Mouse (Mus musculus): ENCODE results near the gene Nhlrc4. TPM values are rescaled to one million over a fixed set of nuclear protein-coding genes. Genes with fewer than 3 reads are reported as not detected.

Nhlrc4 gene
- polyA plus RNA-seq, 1 experiment from 2014 or later, result 0.27 TPM

- H3K27ac ChIP-seq (replicated peaks; ENCODE audit: low read depth, low read length), result no peak overlapping the region
- peaks cover 22% of the 10 kb centered on the region for H3K27me3 ChIP-seq (ENCODE audit: control insufficient read depth, insufficient read depth, low read length)
- H3K4me3 ChIP-seq (ENCODE audit: low read depth, low read length), result no peak overlapping the region
- H3K9ac ChIP-seq (ENCODE audit: low read length), result no peak overlapping the region
- DNase-seq (ENCODE audit: low spot score) (no peak), ATAC-seq (ENCODE audit: insufficient number of reproducible peaks, low FRiP score, low TSS enrichment, low read depth) (no peak)
- peaks cover 6% of the 10 kb centered on the region for H3K4me1 ChIP-seq (ENCODE audit: control insufficient read depth, insufficient read depth, low read length)
- no peaks in the 10 kb centered on the region for H3K9me3 ChIP-seq (ENCODE audit: control insufficient read depth, low read length)
- 90% methylated on average over 8 of the region's 8 CpGs for WGBS
- H3K36me3 ChIP-seq (ENCODE audit: control insufficient read depth, insufficient read depth, low read length), result no peaks in the 10 kb centered on the region
- peak overlapping the region; percentile 10; the same call in 1 of the 2 replicates for H3K4me2 ChIP-seq (ENCODE audit: low read depth, severe bottlenecking)
Measured at GRCm38 (mm10) chr17:25946891-25947290, 2.1 kb upstream of the Nhlrc4 start.

GRCm38 (mm10) chr17:25946349-25946748 lies 1.6 kb upstream of the Nhlrc4 start:
- DNase-seq (ENCODE audit: low spot score) (no peak), ATAC-seq (ENCODE audit: insufficient number of reproducible peaks, low FRiP score, low TSS enrichment, low read depth) (no peak)
- 0 out of 2 replicates have a peak, but pooled peaks cover 3% of the 10 kb centered on the region for H3K4me1 ChIP-seq (ENCODE audit: control insufficient read depth, insufficient read depth, low read length)
- H3K4me2 ChIP-seq (ENCODE audit: low read depth, severe bottlenecking), result peak overlapping the region; percentile 10; the same call in 1 of the 2 replicates
- H3K9me3 ChIP-seq (ENCODE audit: control insufficient read depth, low read length), result no peaks in the 10 kb centered on the region
- no peak overlapping the region for H3K4me3 ChIP-seq (ENCODE audit: low read depth, low read length)
- H3K9ac ChIP-seq (ENCODE audit: low read length), result no peak overlapping the region
- no peaks in the 10 kb centered on the region for H3K36me3 ChIP-seq (ENCODE audit: control insufficient read depth, insufficient read depth, low read length)
- no peak overlapping the region; the same call in 1 of the 2 replicates for H3K27ac ChIP-seq (replicated peaks; ENCODE audit: low read depth, low read length)
- WGBS, result 78% methylated on average over 7 of the region's 7 CpGs
- H3K27me3 ChIP-seq (ENCODE audit: control insufficient read depth, insufficient read depth, low read length), result peaks cover 17% of the 10 kb centered on the region

- no peak for ATAC-seq (ENCODE audit: insufficient number of reproducible peaks, low FRiP score, low TSS enrichment, low read depth)
- H3K27me3 ChIP-seq (ENCODE audit: control insufficient read depth, insufficient read depth, low read length), result peaks cover 10% of the 10 kb centered on the region
- DNase-seq (ENCODE audit: low spot score), result no peak
- no peak overlapping the region for H3K4me2 ChIP-seq (ENCODE audit: low read depth, severe bottlenecking)
- WGBS, result 73% methylated on average over 9 of the region's 9 CpGs
- no peaks in the 10 kb centered on the region for H3K36me3 ChIP-seq (ENCODE audit: control insufficient read depth, insufficient read depth, low read length)
- peaks cover 8% of the 10 kb centered on the region for H3K4me1 ChIP-seq (ENCODE audit: control insufficient read depth, insufficient read depth, low read length)
- no peak overlapping the region for H3K4me3 ChIP-seq (ENCODE audit: low read depth, low read length)
- no peak overlapping the region; the same call in 1 of the 2 replicates for H3K27ac ChIP-seq (replicated peaks; ENCODE audit: low read depth, low read length)
- H3K9ac ChIP-seq (ENCODE audit: low read length), result no peak overlapping the region
- H3K9me3 ChIP-seq (ENCODE audit: control insufficient read depth, low read length), result no peaks in the 10 kb centered on the region
Measured at GRCm38 (mm10) chr17:25945517-25946155, 875 bp upstream of the Nhlrc4 start.

- no peaks in the 10 kb centered on the region for H3K27me3 ChIP-seq (ENCODE audit: control insufficient read depth, insufficient read depth, low read length)
- 75% methylated on average over 9 of the region's 9 CpGs for WGBS
- H3K4me1 ChIP-seq (ENCODE audit: control insufficient read depth, insufficient read depth, low read length), result peaks cover 11% of the 10 kb centered on the region
- H3K27ac ChIP-seq (replicated peaks; ENCODE audit: low read depth, low read length), result no peak overlapping the region
- no peak for ATAC-seq (ENCODE audit: insufficient number of reproducible peaks, low FRiP score, low TSS enrichment, low read depth)
- no peak overlapping the region for H3K9ac ChIP-seq (ENCODE audit: low read length)
- no peak overlapping the region for H3K4me3 ChIP-seq (ENCODE audit: low read depth, low read length)
- no peaks in the 10 kb centered on the region for H3K9me3 ChIP-seq (ENCODE audit: control insufficient read depth, low read length)
- no peak overlapping the region; the same call in 1 of the 2 replicates for H3K4me2 ChIP-seq (ENCODE audit: low read depth, severe bottlenecking)
- peaks cover 3% of the 10 kb centered on the region; the same call in 1 of the 2 replicates for H3K36me3 ChIP-seq (ENCODE audit: control insufficient read depth, insufficient read depth, low read length)
- DNase-seq (ENCODE audit: low spot score), result no peak
Measured at GRCm38 (mm10) chr17:25943769-25944168, 992 bp downstream of the Nhlrc4 start.

- Histone ChIP-seq H3K4me2 (ENCODE audit: low read depth, severe bottlenecking) (no peak overlapping the region), H3K9me3 (ENCODE audit: control insufficient read depth, low read length) (no peaks in the 10 kb centered on the region), H3K4me3 (ENCODE audit: low read depth, low read length) (no peak overlapping the region), H3K27me3 (ENCODE audit: control insufficient read depth, insufficient read depth, low read length) (no peaks in the 10 kb centered on the region), H3K4me1 (ENCODE audit: control insufficient read depth, insufficient read depth, low read length) (peaks cover 11% of the 10 kb centered on the region), H3K9ac (ENCODE audit: low read length) (no peak overlapping the region), H3K36me3 (ENCODE audit: control insufficient read depth, insufficient read depth, low read length) (peaks cover 3% of the 10 kb centered on the region; the same call in 1 of the 2 replicates), H3K27ac (replicated peaks; ENCODE audit: low read depth, low read length) (no peak overlapping the region)
- DNase-seq (ENCODE audit: low spot score) (no peak), ATAC-seq (ENCODE audit: insufficient number of reproducible peaks, low FRiP score, low TSS enrichment, low read depth) (no peak)
- 82% methylated on average over 3 of the region's 3 CpGs for WGBS
Measured at GRCm38 (mm10) chr17:25943221-25943620, 1.5 kb downstream of the Nhlrc4 start.

GRCm38 (mm10) chr17:25942597-25943151 lies 2.1 kb downstream of the Nhlrc4 start:
- no peaks in the 10 kb centered on the region for H3K27me3 ChIP-seq (ENCODE audit: control insufficient read depth, insufficient read depth, low read length)
- H3K4me2 ChIP-seq (ENCODE audit: low read depth, severe bottlenecking), result peak overlapping the region; percentile 69; the same call in 1 of the 2 replicates
- H3K9ac ChIP-seq (ENCODE audit: low read length), result no peak overlapping the region
- ATAC-seq (ENCODE audit: insufficient number of reproducible peaks, low FRiP score, low TSS enrichment, low read depth) (no peak; the same call in 1 of the 2 replicates), DNase-seq (ENCODE audit: low spot score) (no peak)
- H3K4me3 ChIP-seq (ENCODE audit: low read depth, low read length), result no peak overlapping the region; the same call in 1 of the 2 replicates
- no peaks in the 10 kb centered on the region for H3K9me3 ChIP-seq (ENCODE audit: control insufficient read depth, low read length)
- WGBS, result 85% methylated on average over 2 of the region's 2 CpGs
- H3K27ac ChIP-seq (replicated peaks; ENCODE audit: low read depth, low read length), result no peak overlapping the region
- peaks cover 3% of the 10 kb centered on the region; the same call in 1 of the 2 replicates for H3K36me3 ChIP-seq (ENCODE audit: control insufficient read depth, insufficient read depth, low read length)
- peaks cover 11% of the 10 kb centered on the region for H3K4me1 ChIP-seq (ENCODE audit: control insufficient read depth, insufficient read depth, low read length)

- WGBS, result 3% methylated on average over 53 of the region's 54 CpGs
- peak; percentile 86 for DNase-seq (ENCODE audit: low spot score)
Measured at GRCm38 (mm10) chr17:25941511-25942241, 3.1 kb downstream of the Nhlrc4 start.

GRCm38 (mm10) chr17:25934526-25934925 lies 10.2 kb downstream of the Nhlrc4 start:
- ATAC-seq (ENCODE audit: insufficient number of reproducible peaks, low FRiP score, low TSS enrichment, low read depth) (no peak), DNase-seq (ENCODE audit: low spot score) (no peak)
- Histone ChIP-seq H3K4me1 (ENCODE audit: control insufficient read depth, insufficient read depth, low read length) (no peaks in the 10 kb centered on the region), H3K4me2 (ENCODE audit: low read depth, severe bottlenecking) (no peak overlapping the region), H3K9ac (ENCODE audit: low read length) (no peak overlapping the region), H3K9me3 (ENCODE audit: control insufficient read depth, low read length) (no peaks in the 10 kb centered on the region), H3K36me3 (ENCODE audit: control insufficient read depth, insufficient read depth, low read length) (peaks cover 31% of the 10 kb centered on the region), H3K4me3 (ENCODE audit: low read depth, low read length) (no peak overlapping the region), H3K27ac (replicated peaks; ENCODE audit: low read depth, low read length) (no peak overlapping the region), H3K27me3 (ENCODE audit: control insufficient read depth, insufficient read depth, low read length) (no peaks in the 10 kb centered on the region)
- WGBS, result 80% methylated on average over 1 of the region's 1 CpGs

More at GRCm38 (mm10) chr17:25941511-25942241, 3.1 kb downstream of the Nhlrc4 start:
- Histone ChIP-seq H3K4me2 (ENCODE audit: low read depth, severe bottlenecking) (peak overlapping the region; percentile 69), H3K4me3 (ENCODE audit: low read depth, low read length) (peak overlapping the region; percentile 92), H3K9me3 (ENCODE audit: control insufficient read depth, low read length) (no peaks in the 10 kb centered on the region), H3K36me3 (ENCODE audit: control insufficient read depth, insufficient read depth, low read length) (peaks cover 10% of the 10 kb centered on the region), H3K4me1 (ENCODE audit: control insufficient read depth, insufficient read depth, low read length) (peaks cover 11% of the 10 kb centered on the region), H3K27me3 (ENCODE audit: control insufficient read depth, insufficient read depth, low read length) (no peaks in the 10 kb centered on the region), H3K9ac (ENCODE audit: low read length) (peak overlapping the region; percentile 97), H3K27ac (replicated peaks; ENCODE audit: low read depth, low read length) (peak overlapping the region; percentile 89)
- peak; percentile 70; the same call in 1 of the 2 replicates for ATAC-seq (ENCODE audit: insufficient number of reproducible peaks, low FRiP score, low TSS enrichment, low read depth)

Measured in limb, embryonic 11.5 days (tissue).